Mouse (Mus musculus) gastrocnemius, postnatal 36 days (tissue): ENCODE results near the gene Mpv17l. TPM values are rescaled to one million over a fixed set of nuclear protein-coding genes. Genes with fewer than 3 reads are reported as not detected.
"Not testable (repeated sequence)": the region's sequence is repeated elsewhere in the genome, so short reads cannot be mapped to it uniquely, and the experiment has no call there.

Source experiments
- DNase-seq, 2 experiments: peaks; one replicate each; pipeline ENCODE4 v3.0.0; 2022
- intact Hi-C: fragments of 180-260 bp; cut with DNase I; formaldehyde crosslinking; loops from one replicate; pipeline ENCODE4 v1.15.1; 2025
- long read RNA-seq, 2 experiments: library from polyadenylated mRNA; stranded (forward); transcript quantifications; one replicate each; pipeline ENCODE4 v2.0.0; 2021
- total RNA-seq, 2 experiments: library from RNA; stranded (reverse); gene quantifications; 2 replicates each; pipeline ENCODE4 v1.2.3; 2021

Mpv17l gene
- total RNA-seq: under 1 TPM; 0.49 to 0.69 TPM
- long read RNA-seq, experiment 1, partial matches to known transcripts: 0 of 2 reads
- long read RNA-seq, experiment 1, other reads (novel, unspliced or antisense): 2 of 2 reads
- long read RNA-seq, experiment 2, partial matches to known transcripts: 0 of 4 reads
- long read RNA-seq, experiment 2, other reads (novel, unspliced or antisense): 3 of 4 reads

DNA sequence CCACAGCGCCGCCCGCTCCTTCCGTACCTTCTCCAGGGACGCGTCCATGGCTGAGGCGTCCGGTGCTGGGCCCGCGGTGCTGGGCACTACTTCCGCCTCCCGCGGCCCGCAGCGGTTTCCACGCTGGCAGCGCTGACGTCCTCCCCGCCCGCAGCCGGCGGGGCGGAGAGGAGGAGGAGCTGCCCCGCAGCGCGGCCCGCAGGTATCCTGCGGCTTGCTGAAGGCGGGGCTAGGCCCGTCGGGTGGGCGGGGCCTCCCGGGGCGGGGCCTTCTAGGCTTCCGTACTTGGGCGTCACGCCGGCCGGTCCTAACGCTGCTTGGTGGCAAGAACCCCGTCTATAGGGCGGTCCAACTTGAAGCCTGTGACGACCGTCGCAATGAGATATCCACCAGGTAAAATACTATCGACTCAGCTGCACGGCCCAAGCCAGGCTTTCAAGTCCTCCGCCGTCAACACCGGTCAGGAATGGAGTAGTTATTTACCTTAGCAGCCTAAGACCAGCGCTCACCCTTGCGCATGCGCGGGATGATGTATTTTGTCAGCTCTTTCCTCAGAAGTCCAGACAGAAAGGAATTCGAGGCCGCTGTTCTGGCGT lies at the start of gene Mpv17l, which contains the start of gene Pdxdc1:
TSS of gene Mpv17l (plus strand) at position 274 of the 596 bp plus-strand sequence.
TSS of gene Pdxdc1 (minus strand) at position 244 of the 596 bp plus-strand sequence.
- DNase-seq: peak; percentile 96 to 99

DNA sequence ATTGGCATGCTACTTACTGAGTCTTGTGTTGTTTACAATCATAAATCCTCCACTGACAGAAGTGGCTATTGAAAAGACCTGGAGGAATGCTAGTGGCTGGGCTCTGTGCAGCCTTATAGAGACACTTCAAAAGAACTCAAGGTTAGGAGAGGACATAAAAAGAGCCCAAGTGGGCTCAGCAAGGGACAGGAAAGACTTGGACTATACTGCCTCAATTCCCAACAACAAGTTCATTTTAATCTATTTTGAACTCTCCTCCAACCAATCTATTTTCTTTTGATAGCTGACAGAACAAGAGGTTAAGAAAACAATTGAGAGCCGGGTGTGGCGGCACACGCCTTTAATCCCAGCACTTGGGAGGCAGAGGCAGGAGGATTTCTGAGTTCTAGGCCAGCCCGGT lies 49.1 kb upstream of the Mpv17l start:
- DNase-seq: no peak
- intact Hi-C loops: loop anchor here (10.0 kb wide), 1 partner anchor 59 kb away; no protein-coding TSS in a partner anchor

More for the DNA sequence above, at the start of gene Mpv17l, which contains the start of gene Pdxdc1:
- intact Hi-C loops: loop anchor here (5.0 to 10.0 kb wide), 2 partner anchors 222 to 254 kb away; no protein-coding TSS in a partner anchor

DNA sequence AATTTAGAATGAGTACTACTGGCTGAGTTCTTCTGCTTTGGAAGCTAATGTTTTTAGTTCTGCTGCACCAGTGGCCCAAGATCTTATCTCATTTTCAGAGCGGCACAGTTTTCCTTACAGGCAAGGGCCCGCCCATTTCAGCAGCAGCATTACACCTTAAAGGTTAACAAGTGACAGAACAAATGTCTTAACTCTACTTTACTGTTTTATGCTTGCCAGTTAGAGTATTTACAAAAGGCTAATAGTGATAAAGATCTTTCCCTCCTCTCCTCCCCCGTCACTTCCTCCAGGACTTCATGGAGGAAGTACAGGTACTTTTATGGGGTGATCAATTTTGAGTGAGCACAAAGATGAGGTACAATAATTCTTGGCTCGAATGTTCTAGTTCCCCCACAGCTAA lies 36.9 kb upstream of the Mpv17l start:
- no peak for DNase-seq
- intact Hi-C loops: no loop called here

DNA sequence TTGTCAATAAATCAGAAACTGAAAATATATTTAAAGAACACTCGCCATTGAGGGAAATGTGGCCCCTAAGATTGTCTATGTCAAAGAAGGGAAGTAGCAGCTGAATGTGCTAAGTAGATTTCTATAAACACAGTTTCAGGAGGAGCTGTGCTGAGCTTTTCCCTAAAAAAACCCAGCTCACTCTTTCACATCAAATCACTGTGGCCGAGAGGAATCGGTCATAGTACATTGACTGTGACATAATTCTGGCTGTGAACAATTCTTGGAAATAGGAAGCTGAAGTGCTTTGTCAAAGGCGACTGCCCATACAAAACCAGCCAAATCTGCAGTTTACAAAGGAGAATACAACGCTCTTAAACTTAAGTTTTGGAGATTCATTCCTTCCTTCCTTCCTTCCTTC lies 36.3 kb upstream of the Mpv17l start:
- intact Hi-C loops: no loop called here
- DNase-seq: no peak

DNA sequence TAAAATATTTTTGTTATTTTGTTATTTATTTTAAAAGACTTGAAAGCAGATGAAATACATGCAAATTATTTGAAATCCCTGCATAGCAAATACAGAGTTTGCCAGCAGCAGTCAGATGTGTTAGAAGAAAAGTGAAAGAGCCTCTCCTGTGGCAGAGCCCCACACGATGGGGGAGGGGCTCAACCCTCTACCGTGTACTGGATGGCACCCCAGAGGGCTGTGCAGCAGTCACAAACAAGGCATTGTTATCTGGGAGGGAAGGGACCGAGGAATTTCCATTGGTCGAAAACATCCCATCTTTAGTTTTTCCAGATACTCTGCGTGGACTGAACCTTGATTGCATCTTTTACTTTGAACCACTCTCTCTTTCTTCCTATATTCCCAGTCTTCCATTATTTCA lies 35.6 kb upstream of the Mpv17l start:
- intact Hi-C loops, DNase-seq: not testable (repeated sequence)

DNA sequence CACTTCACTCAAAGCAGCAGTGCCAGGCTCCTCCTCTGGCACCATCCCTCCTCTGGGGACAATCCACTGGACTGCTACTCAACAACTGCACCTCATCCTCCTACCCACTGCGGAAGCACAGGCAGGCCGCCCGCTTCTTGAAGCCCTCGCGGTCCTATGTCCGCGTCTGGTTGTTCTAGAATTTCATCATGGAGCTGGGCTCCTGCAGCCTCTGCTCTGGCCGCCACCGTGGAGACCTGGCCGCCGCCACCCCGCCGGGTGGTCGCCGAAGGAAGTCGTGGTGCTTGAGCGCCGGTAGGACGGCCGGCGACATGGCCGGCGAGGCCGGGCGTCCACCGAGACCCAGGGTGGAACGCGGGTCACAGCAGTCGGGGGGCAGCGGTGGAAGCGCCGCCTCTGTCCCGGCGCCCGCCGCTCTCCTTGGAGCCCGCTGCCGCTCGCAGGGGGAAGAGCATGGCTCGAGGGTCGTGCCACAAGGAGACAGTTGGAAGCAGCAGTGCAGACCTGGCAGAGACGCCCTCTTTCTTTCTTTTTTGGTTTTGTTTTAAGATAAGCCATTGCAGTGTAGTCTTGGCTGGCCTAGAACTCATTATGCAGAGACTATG lies 34.9 kb upstream of the Mpv17l start:
- DNase-seq: no peak

DNA sequence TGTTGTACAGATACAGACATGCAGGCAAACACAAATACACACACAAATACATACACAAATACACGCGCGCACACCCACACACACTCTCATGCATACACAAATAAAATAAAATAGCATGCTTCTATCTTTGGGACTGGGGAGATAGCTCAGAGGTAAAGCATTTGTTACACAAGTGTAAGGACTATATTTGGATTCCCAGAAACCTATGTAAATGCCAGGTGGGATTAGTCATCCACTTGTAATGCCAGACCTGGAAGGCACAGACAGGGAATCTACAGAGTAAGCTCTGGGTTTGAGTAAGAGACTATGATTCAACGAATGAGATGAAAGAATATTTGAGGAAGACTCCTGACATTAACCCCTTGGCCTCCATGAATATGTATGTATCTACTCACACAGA lies 27.5 kb upstream of the Mpv17l start:
- DNase-seq: no peak
- intact Hi-C loops: no loop called here

More for the DNA sequence above, 34.9 kb upstream of the Mpv17l start:
- intact Hi-C loops: no loop called here

DNA sequence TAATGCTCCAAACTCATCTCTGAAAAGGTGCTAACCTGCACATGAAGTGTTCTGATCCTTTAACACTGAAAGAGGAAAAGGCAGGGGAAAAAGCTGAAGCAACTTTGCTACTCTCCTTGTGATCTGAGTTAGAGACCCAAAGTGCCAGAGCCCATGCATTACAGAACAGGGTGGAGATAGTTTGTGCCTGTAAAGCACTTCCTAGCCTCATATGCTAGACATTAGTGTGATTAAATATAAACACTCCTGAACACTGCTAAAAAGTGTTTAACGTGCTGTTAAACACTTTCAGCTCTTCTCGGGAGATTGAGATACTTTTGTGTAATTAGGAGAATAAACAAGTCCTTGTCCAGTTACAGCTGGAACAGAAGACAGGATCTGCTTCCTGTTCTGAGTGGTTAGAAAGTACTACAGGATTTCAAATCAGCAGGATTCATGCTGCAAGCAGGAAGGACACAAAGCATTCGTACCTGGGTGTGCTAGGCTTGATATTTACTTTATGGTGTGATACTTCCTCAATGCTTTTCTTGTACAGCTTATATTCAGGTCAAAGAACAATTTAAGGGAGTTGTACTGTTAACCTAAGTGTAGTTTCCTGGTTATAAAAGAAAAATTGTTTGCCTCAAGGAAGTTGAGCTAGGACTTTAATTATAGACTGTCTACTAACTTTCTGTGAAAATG lies 19.7 kb upstream of the Mpv17l start:
- DNase-seq: no peak
- intact Hi-C loops: no loop called here

DNA sequence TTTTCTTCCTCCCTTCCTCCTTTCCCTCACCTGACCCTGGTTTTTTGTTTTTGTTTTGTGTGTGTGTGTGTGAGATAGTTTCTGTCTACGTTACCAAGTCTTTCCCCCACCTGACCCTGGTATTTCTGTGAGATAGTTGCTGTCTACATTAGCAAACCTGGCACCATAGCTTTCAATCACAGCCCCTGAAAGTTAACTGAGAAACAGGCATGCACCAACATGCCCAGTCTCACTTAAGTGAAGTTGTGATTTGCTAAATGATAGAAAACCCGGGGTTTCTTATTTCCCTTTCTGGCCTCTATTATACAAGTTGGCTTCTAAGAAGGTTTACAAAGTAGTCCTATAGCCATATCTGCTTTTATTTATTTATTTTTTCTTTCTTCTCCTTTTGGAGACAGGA lies 12.5 kb upstream of the Mpv17l start:
- intact Hi-C loops: no loop called here
- DNase-seq: no peak

DNA sequence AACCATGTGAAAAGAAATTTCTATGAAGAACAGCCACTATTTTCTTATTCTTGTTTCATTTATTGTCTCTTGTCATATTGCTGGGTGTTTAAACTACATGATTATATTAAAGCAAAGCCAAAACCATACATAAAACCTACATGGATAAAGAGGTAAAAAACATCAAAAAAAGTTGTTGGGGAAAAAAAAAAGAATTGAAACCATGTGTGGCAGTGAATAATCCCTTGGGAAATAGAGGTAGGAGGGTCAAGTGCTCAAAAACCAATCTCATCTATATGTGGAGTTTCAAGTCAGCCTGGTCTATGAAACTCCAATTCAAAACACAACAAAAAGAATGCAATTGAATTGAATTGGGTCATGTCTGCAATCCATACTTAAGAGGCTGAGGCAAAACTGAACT lies 10.1 kb upstream of the Mpv17l start:
- intact Hi-C loops: no loop called here

DNA sequence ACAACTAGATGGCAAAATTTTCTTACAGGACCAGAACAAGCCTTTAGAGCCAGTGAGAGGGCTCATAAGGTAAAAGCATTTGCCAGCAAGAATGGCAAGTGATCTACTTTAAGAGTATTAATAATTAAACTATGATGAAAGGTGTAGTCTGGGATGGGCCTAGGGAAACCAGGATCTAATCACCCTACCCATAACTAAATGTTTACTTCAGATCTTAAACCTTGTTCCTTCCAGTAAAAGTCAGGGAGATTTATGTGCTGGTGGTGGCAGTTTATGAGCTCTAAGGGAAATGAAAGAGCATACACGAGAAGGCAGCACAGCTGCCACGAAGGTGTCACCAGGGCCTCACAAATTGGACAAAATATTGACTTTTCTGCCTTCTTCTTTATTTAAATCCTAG lies 8.9 kb upstream of the Mpv17l start:
- intact Hi-C loops: no loop called here
- DNase-seq: no peak

More for the DNA sequence above, 10.1 kb upstream of the Mpv17l start:
- no peak for DNase-seq

DNA sequence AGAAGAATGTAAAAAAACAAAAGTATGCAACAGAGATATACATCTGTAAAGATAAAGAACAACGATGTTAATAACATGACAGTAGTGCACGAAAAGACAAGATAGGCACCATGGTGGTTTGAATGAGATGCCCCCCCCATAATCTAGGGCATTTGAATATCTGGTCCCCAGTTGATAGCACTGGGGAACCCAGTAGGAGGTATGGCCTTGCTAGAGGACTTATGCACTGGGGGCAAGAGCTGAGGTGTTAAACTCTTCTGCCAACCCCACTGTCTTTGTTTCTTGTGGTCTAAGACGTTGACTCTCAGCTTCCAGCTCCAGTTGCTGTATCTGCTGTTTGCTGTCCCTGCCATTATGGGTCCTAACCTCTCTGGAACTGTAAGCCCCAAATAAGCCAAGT lies 7.2 kb upstream of the Mpv17l start:
- intact Hi-C loops: no loop called here

DNA sequence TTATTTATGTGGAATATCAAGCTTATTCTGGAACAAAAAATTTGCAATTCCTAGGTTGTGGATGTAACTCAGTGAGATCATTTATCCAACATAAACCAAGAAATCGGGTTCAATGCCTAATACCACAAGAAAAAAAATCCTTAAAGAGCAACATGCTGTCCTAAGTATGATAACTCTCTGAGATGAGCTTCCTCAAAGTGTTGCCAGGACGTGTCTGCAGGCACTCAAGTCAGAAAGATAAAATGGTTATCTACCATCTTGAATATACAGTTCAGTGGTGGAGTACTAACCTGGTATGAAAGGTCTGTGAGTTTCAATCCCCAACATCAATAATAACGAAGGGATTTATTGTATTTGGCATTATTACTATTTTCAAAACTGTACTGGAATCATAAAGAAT lies 6.6 kb upstream of the Mpv17l start:
- no peak for DNase-seq
- intact Hi-C loops: no loop called here

More for the DNA sequence above, 7.2 kb upstream of the Mpv17l start:
- no peak for DNase-seq

DNA sequence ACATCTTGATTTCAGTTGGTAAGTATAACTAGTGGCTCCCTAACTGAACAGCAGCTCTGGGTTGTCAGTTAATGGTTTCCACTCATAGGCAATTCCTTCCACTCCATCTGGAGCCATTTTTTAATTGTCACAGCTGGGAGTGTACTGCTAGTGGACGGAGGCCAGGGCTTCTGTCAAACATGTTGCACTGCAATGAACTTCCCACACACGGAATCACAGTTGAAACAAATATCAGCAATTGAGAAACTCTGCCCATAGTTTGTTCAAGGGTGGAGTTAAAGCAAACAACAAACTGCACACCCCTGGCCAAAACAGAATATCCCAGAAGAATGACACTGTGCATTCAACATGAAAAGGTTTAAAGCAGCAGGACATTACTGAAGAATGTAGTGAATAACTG lies 4.0 kb upstream of the Mpv17l start:
- intact Hi-C loops: no loop called here
- no peak for DNase-seq

DNA sequence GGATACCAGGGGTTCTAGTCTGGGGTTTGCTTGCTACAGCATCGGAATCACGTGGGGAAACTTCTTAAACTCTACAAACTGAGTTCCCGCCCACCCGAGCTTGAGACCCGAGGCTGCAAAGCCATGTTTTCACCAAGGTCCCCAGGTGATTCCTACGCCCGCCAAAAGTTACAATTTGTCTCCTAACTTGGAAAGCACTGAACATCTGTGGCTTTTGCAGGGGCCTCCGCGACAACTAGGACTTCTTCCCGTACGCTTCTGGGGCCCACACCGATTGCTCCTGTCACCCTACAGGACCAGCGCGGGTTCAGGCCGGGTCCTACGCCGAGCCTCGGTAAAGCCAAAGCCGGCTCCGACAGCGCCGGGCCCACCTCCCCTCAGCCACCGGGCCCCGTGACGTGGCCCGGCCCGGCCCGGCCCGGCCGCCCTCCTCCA lies 547 bp upstream of the Mpv17l start:
- intact Hi-C loops: loop anchor here (5.0 to 10.0 kb wide), 2 partner anchors 222 to 255 kb away; no protein-coding TSS in a partner anchor
- no peak for DNase-seq

DNA sequence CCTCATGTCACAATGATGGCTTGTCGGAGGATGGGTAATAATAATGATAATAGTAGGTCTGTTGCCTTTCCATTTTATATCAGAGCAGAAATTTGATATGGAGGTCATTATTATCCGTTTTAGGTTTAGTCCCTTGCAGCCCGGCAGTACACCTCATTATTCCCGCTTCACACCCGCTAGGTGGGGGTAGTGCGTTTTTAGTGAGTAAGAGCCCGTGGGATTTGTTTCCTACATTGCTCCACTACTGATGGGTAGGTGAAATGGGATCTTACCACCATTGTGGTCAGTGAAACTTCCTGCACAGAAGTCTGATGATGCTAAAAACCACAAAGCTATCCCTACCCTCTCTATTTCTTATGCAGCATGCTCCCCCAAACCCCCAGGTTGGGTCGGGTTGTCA lies 527 bp downstream of the Mpv17l start:
- DNase-seq: no peak
- intact Hi-C loops: loop anchor here (5.0 to 10.0 kb wide), 2 partner anchors 221 to 254 kb away; no protein-coding TSS in a partner anchor

DNA sequence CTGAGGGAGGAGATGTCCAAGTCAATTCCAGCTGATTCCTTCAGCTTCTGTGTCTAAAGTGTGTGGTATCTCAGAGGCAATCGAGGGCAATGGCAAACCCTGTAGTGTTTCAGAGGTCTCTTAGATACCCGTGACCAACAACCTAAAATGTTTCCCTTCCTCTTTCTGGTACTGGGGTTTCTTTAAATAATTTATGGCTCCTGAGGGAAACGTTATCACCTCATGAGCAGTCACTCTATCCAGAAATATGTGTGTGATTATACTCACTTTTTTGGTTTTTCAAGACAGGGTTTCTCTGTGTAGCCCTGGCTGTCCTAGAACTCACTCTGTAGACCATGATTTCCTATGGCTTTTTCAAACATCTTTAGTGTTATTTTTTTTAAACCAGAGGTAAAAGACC lies 4.3 kb downstream of the Mpv17l start:
- no peak for DNase-seq
- intact Hi-C loops: loop anchor here (10.0 kb wide), 1 partner anchor 218 kb away; no protein-coding TSS in a partner anchor

DNA sequence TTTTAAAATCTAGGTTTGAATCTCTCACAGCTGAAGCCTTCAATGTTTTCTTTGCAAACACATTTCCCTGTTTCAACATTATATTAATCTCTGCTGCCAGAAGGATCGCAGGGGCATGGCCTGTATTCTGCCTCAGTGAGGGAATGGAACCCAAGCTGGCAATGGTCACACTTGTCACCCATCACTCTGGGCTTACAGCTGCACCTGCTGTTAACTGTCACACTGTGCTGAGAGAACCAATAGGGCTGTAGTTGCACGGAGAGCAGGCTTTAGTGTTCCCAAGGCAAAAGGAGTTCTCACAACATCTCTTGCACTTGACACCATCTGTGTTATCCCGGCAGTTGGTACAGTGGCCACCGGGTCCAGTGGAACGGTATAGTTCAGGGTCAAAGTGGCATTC lies 17.1 kb downstream of the Mpv17l start:
- no peak for DNase-seq

DNA sequence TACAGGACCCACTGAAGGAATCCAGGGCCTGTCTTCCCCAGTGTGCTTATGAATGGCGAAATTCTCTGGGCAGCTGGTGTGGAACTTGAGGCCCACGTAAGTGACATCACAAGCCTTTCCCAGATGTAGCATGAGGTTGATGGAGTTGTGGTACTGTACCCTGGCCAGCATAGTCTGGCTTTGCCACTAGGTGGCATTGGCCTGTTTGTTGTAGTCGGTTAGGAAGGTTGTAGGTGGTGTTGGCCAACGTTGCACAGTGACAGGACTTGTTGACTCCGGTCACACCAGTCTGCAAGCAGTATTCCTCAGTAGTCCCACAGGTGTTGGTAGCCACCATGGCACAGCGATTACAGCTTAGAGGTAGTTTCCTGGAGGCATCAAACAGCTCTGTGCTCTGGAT lies 18.1 kb downstream of the Mpv17l start:
- DNase-seq: no peak
- intact Hi-C loops: no loop called here

More for the DNA sequence above, 17.1 kb downstream of the Mpv17l start:
- intact Hi-C loops: no loop called here

DNA sequence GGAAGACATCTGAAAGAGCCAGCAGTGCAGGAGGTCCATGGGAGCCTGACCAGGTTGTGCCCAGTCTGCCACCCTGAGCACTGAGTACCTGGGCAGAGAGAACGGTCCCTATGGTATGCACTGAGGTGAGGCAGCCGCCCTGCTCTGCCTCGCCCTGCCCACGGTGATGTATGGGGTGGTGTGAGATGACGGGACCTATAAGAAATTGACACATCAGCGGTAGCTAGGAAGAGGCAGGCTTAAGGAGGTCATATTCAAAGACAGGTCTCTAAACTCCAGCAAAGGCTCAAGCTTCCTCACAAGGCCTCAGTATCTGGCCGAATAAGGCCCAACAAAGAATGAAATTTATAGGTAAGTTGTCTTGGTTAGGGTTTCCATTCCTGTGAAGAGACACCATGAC lies 18.8 kb downstream of the Mpv17l start:
- intact Hi-C loops: no loop called here

DNA sequence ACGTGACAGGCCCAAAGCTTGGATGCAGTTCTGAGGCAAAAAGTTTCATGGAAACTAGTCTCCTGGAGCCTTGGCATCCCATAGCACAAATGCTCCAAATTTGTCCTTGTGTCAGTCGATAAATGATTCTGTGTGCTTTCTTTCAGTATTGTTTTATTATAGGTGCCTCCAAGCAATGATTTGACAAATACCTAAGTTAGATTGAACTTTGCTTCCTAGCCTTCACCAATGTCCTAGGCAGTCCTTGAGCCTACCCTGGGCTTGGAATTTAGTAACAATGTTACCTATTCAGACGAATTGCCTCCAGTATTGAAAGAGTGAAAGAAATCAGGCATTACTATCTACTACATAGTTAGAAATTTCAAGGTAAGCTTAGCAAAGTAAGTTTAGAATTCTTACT lies 19.5 kb downstream of the Mpv17l start:
- DNase-seq, intact Hi-C loops: not testable (repeated sequence)

More for the DNA sequence above, 18.8 kb downstream of the Mpv17l start:
- no peak for DNase-seq
